Mouse (Mus musculus): ENCODE measurements around the gene Krtap26-1.

- TF ChIP-seq CTCF (IDR thresholded peaks at IDR 0.05; ENCODE audit: low read depth) (peak; percentile 56), EP300 (IDR thresholded peaks at IDR 0.05; ENCODE audit: low read depth) (no peak)
Measured at GRCm38 (mm10) chr16:88657426-88657825, 9.8 kb upstream of the Krtap26-1 start.

All from heart, postnatal 0 days (tissue).